Mouse (Mus musculus) urinary bladder, postnatal 36 days (tissue): ENCODE data around the gene Mpzl2.
A peak's percentile ranks its signal among the peaks of the same experiment; 100 is the strongest.

ENCODE experiments used
- DNase-seq, 2 experiments: peaks; one replicate each; pipeline ENCODE4 v3.0.0; 2022; ENCODE audit warnings: low spot score in 2 of 2, mixed read lengths in 1 of 2

The Mpzl2 gene

DNA sequence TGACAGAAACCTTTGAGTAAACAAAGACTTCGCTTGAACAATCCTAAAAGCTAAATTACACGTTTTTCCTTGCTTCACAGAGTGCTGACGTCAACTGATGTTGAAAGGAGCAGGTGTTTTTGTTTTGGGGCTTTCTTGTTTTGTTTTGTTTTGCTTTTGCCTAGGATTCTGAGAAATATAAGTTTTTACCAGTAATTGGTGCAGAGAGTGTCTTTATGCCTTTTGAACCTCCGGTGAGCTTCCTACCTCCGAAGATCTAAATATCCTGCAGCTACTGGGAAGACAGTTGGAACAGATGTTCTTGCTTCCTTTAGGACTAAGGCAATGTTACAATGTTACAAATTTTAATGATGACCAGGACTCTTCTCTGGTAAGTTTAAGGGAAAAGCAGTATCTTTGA, at the start of gene Mpzl2:
Mpzl2 (plus strand) TSS at position 301 of the 400 bp plus-strand sequence.
- DNase-seq: no peak

DNA sequence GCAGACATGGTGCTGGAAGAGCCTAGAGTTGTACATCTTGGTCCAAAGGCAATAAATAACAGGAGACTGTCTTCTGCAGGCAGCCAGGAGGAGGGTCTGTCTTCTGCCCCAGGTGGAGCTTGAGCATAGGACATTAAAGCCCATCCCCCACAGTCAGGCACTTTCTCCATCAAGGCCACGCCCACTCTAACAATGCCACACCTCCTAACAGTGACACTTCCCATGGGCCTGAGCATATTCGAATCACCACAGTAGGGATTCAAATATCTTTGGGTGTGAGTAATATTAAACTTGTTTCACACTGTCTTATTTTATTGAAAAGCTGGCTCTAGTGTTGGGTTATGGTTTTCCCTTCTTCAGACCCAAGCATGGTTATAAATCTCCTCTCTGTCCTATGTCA, 47.8 kb upstream of the Mpzl2 start:
- no peak for DNase-seq

DNA sequence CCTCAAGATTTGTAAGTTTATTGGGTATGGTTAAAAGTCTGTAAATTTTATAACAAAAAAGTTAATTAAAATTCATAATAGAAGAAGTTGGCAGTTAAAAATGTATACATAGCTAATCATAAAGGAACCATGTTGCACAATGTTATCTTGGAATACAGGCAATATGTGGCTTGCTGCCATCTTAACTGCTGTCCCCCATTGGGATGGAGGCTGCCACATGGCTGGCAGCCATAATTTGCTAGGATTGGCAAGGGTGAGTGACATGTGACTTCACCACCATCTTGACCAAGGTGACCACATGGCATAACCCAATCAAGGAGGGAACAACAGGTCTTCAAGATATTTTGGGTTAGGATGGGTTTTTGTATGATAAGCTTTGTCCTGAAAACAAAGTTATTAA, 47.3 kb upstream of the Mpzl2 start:
- no peak for DNase-seq

DNA sequence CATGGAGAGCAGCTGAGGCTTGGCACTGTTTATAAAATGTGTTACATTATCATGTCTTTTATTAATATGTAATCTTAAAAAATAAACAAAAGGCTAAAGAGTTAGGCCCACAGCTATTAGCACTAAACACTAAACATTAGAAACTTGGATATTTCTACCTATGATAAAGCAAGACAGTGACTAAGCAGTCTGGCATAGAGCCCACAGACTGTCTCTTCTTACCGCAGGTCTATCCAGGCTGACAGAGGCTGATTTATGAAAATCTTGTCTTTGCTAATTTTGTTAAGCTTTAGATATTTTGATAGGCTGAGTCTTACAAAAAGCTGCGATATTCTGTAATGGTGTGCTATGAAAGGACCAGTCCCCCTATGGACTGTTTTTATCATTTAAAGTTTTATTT, 46.3 kb upstream of the Mpzl2 start:
- DNase-seq: no peak

DNA sequence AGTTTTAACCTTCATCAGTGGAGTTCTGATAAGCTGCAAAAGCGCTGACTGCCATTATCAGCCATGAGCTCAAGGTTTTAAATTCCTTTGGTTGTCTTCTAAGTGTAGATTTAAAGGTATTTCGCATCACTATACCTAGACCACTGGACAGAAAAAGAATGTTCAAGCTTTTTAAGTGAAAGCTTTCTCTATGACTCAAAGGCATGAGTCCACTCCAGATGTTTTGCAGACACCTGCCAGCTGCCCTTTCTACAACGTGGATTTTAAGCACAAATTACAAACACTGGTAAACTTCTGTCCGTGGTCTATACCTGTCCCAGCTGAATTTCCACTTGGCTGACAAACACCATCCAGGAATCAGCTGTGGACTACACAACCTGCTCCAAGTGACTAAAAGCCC, 44.6 kb upstream of the Mpzl2 start:
- no peak for DNase-seq

DNA sequence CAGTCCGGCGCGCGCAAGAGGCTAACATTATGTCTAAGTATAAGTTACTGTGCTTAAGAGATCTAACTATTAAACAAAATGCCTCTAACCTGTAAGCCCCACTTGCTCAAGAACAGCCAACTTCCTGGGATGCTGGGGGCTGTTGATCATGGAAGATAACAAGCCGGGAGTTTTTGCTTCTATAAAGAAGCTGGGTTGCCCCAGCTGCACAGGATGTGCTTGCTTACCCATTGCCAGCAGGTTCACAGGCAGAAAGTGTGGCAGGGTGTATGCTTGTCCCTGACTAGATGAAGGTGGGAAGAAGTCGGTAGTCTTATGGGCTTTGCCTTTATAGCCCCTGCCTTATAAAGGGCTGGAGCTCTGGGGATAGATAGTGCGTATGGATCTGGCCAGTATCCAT, 43.0 kb upstream of the Mpzl2 start:
- no peak for DNase-seq

DNA sequence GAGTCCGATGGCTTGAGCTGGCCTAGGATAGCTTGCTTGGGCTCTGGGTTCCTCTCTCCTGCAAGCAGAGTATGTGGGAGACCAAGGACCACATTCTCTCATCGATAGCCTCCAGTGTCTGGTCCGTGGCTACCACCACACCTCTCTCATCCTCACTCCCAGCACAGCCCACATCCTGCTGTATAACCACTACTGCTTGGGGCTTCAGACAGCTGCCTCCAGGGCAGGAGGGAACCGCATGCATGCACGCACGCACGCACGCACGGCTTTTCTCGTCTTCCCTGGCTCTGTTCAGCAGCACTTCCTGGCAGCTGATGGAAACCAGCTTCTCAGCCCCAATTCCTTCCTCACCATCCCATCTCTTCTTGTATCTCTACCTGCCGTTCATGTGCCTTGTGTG, 41.5 kb upstream of the Mpzl2 start:
- DNase-seq: no peak

DNA sequence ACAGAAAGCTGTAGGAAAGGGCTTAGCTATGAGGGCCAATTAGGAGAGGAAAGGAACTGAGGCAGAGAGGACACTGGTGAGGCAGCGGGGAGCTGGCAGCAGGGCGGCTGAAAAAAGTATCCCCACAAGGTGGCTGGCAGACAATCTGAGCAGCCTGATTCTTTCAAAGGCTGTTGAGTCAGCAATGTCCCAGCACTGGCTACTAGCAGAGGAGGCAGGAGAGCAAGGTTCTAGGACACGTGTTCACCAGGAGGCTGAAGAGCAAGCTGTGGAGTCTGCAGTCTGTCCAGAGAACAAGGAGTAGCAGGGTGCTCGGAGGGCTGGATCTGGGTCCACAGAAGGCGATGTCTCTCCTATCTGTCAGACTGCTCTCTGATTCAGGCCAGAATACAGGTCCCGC, 40.4 kb upstream of the Mpzl2 start:
- DNase-seq: no peak

DNA sequence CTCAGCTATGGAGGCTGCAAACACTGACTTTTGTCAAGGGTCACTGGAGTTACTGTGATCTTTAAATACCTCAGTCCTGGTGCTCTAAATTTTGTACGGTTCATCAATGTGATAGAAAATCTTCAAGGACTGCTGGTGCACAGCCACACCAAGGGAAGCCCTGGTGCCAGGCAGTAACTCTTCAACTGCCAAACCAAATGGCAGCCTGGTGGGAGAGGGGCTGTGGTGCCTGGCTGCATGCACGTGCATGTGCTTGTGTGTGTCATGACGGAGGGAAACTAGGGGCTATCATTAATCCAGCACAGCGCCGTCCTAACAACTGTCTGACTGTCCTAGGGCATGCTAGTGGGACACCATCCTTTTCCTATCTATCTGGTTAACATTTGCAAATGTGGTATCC, 39.8 kb upstream of the Mpzl2 start:
- no peak for DNase-seq

DNA sequence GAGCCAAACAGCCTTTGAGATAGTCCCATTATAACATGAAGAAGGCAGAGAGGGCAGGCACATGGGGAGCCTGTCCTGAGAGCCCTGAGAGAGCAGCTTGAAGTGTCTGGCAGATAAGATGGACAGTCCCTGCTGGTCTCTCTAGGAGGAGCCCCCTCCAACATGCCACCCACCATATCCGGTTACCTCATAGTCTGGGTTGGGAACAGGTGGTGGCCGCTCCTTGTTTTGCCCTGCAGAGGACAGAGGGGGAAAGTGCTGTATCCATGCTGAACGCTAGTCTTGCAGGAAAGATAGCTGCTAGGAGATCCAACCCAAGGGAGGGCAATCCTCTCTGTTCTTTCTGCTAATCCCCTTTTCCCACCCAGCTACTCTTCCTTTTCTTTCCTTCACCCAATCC, 39.4 kb upstream of the Mpzl2 start:
- DNase-seq: no peak

DNA sequence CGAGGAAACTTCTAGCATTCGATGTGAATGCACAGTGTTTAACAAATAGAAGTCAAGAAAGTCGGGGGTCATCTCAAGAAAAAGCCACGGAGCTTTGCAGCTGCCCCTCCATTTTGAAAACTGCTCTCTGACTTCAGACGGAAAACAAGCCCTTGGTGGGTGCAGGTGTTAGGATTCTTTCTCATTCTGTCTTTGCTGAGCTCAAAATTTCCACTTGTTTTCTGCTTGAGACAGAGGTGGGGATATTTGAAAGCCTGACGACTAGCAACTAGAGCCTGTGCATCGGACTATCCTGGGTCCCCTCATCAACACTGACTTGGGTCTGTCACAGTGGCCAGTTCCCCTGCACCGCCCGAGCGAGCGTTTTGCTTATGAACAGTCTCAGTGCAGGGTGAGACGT, 32.2 kb upstream of the Mpzl2 start:
- no peak for DNase-seq

DNA sequence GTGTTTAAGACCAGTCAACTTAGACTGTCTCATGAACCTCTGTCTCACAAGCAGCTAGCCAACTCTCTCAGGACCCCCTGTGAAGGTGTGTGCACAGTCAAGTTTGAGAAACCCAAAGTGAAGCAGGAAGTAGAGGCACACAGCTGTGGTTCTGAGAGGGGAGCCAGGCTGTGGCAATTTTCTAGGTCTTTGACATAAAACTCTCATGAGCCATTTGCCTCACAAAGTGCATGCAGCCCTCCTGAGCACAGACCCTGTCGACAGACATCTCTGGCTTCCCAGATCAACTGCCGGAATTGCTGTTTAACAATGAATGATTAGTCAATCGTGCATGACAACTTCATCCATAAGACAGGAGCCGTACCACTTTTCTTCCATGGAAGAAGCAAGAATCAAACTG, 31.3 kb upstream of the Mpzl2 start:
- no peak for DNase-seq

DNA sequence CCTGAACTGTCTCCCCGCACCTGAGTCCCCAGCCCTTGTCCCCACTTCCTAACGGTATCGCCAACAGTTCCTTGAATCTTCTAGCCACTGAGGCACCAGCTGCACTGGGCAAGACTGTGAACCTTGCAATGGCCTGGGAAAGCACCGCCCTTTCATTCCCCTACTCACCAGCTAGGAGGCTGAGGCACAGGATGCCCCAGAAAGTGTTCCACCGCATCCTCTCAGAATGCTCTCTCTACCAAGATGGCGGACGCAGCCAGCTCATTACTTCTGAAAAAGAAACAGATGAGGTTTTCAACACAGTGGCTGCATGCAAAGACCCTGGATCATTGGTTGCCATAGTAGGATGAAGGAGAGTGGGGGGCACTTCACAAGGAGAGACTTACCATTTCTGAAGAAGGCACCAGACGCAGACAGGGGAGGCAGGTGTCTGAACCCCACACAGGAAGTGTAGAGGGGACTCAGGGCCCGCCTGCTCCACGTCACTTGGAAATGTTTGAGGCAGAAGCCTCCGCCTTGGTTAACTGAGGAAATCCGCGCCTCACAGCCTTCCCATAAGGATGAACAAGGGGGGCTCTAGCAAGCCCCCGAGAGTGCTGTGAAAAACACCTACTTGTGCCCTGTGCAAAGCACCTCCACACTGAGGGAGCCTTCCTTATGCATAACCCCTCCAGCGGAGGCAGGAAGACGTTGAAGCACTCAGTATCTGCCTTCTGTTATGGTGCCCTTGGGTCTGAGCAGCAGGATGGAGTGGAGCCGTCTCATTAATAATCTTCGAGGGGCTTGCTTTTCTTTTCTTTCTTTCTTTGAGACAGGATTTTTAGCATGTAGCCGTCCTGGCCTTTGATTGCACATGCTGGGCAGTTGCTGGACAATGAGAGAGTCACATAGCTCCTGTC, 30.2 kb upstream of the Mpzl2 start, which contains the start of gene Cd3e:
Cd3e (minus strand) TSS at position 448 of the 899 bp plus-strand sequence.
- no peak for DNase-seq

DNA sequence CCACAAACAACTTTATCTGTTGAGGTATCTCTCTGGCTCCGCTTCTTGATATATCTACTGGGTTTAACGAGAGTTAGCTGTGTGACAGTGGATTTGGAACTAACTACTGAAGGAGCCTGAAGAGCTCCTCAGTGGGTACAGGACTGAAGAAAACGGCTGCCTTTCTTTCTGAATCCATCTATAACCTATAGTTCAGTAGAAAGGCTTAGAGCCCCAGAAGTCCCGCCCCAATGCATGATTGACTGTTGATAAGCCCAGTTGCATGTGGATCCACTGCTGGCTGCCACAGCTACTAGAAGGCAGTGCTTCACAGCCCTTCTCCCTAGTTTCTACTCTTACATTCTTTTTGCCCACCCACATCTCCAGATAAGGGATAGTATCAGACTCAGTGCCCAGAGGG, 29.1 kb upstream of the Mpzl2 start:
- no peak for DNase-seq

DNA sequence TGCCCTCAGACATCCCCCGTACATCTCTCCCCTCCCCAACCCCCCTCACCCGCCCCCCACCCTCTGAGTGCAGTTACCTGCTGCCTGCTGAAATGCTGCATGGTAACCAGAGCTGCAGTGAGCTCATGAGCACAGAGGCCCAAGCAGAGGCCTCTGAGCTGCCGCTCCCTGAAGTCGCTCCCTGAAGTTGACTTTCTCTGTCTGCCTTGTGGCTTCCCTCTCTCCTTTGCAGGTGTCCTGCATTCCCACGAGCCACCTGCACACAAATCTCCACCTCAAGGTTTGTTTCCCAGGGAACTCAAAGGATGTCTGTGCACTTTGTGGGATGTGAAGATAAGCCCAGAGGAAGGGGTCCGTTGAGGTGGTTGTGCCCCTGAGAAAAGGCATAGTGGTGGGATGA, 28.3 kb upstream of the Mpzl2 start:
- no peak for DNase-seq

DNA sequence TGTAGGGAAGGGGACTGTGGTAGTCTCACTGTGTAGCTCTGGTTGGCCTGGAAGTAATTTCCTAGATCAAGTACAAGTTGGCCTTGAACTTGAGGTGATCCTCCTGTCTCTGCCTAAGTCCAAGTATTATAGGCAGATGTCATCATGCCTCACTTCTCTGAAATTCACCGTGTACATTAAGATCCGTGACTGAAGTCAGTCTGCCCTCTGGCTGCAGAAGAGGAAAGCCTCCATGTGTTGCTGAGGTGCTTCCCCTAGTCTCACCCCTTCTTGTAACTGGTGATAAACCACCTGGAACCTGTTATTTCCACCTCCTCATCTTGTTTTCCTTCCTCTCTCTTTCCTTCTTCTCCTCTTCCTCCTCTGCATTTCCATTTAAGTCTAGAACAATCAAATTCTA, 24.7 kb upstream of the Mpzl2 start:
- DNase-seq: no peak

DNA sequence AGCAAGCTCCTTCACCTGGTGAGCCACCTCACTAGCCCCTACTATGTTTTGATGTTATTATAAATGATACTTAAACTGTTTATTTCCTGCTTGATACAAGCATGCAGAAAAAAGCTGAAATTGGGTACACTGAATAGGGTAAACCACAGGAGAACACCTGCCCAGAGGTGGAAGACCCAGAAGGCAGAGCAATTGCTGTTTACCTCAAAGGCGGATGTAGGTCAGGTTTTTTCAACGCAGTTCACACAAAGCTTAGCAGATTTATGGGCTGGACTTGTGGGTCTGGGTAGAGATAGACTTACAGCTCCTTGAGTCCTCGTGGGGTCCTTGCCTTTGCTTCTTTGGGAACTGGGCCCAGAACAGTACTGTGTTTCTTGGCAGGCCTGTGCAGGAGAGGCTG, 23.8 kb upstream of the Mpzl2 start:
- DNase-seq: no peak

DNA sequence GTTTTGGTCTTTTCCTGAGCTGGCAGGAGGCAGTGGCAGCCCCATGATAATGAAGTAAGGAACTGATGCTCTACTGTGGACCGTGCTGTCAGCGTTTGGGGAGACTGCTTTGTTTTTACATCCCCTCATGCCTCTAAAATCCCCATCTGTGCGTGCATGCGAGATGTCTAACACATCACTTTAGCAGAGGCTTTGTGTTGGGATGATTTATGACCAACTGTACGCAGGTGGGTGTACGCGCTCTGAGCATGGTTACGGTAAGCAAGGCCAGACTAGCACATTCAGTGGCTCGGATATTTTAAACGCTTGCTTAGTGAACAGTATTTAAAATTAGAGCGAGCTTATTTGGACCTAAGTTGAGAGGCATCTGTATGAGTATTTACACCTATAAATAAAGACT, 21.6 kb upstream of the Mpzl2 start:
- DNase-seq: no peak

DNA sequence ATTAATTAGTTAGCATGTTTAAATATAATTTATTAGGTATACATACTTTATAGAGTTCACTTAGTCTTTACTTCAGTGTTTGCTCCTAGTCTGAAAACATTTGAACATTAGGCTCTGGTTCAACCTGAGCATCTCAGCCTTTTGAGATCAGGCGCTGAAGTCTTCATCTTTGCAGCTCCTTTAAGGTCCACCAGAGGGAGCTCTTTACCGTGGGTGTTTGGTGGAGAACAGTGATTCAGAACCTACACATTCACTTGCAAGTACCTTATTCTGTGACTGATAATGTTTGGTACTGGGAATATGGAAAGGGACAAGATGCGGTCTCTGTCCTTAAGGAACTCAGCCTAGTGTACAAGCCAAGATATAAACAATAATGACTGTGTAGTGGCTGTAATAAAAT, 16.8 kb upstream of the Mpzl2 start:
- peak; percentile 49 to 52 for DNase-seq

DNA sequence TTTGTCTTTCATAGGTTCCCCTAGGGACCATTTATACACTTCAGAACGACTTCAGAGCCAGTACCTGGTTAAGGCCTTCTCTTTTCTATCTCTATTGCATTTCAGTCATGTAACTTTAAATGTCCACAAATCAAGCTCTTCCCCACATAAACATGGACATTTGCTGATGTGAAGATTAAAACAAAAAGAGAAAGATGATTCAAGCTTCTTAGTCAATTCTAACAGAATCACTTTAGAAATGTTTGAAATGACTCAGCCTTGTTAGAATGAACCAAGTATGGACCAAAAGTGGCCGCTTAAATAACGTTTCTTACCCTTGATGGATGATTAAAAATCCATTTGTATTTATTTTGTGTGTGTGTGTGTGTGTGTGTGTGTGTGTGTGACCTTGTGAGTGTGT, 16.0 kb upstream of the Mpzl2 start:
- DNase-seq: no peak

DNA sequence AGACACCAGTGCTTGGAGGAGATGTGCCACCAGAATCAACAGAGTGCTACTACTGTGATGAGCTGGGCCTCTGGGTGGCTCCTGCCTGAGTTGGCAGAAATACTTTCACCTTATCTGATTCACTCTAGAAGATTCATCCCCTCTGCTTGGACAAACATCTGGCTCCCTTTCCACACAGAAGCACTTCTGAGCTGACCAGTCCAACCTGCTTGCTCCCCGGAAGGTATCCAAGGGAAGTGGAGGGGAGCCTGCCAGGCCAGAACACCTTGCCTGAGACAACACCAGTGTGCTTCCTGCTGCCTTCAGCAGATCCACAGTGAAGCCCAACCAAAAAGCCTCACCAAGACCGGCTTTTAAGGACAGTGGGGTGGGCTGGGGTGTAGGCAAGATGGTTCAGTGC, 15.4 kb upstream of the Mpzl2 start:
- peak; percentile 32 to 48 for DNase-seq

DNA sequence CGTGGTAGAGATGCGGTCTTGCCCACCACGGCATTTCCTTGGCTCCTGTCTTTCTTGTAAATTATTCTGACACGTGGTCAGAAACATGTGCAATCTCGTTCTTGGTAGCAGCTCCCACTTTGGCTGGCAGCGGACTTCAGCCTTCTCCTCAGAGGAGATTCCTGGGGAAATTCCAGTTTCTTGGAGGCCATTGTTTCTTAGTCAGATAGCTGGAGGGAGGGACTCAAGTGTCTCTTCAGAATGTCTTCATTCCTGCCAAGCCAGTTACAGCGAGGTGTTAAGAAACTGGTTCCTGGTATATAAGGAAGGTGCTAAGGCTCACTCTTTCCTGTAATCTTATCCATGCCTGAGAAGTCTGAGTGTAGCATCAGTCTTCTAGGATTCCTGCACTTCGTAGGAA, 12.2 kb upstream of the Mpzl2 start:
- DNase-seq: no peak

DNA sequence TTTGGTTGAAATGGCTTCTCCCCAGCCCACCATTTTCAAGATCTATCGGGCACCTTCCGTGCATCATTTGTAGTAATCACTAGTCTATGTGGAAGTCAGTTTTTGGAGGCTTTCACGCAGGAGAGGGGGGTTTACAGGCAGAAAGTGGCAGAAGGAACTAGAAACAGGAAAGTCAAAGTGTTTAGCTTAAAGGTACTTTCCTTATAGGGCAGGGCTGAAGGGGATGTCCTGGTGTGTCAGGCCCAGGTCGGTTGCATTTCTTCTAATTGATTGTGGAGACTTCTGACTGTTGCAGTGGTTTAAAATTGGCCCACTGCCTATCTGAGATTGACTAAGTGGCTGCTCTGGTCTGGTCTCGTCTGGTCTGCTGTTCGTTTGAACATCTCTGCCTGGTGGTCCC, 9.3 kb upstream of the Mpzl2 start:
- no peak for DNase-seq

DNA sequence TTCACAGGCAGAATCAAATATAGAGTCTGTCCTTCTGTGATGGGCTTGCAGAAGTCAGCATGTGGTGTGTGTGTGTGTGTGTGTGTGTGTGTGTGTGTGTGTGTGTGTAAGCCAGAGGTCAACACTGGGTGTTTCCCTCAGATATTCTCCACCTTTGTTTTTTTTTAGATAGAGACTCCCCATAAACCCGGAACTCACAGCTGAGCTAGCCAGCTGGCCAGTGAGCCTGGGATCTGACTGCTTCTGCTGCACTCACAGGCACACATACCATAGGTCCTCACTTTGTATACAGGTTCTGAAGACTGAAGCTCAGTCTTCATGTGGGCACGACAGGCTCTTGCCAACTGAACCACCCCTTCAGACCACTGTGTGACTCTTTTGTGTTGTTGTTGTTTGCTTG, 7.3 kb upstream of the Mpzl2 start:
- DNase-seq: no peak
